ENCODE assay signal across 22 mouse cellular contexts in genomic region chr1:162505649-162506048, GRCm38 (mm10). TPM values are rescaled to one million over a fixed set of nuclear protein-coding genes. Genes with fewer than 3 reads are reported as not detected.
DNase-seq lines count a peak whose midpoint lies in the region; ATAC-seq and TF ChIP-seq lines count a peak whose summit lies in the region.
"Had no signal": no experiment of that assay in that cellular context is flagged by ENCODE, and none has a peak within 500 bp of the region (broad histone marks: within the 10 kb centered on the region; RNA-seq: fewer than 3 reads in every experiment).

No protein-coding gene starts in this region.

- peak in 1 of 2 experiments; percentile 64; a peak in 1 of 4 replicates for TF ChIP-seq EP300 in MEL (IDR thresholded peaks at IDR 0.05; ENCODE audit: low read depth in 1 of 2, low read length in 2 of 2)

- peaks cover 0 to 27% of the 10 kb centered on the region in 2 experiments; a peak in 2 of 4 replicates for H3K36me3 ChIP-seq in MEL (ENCODE audit: control insufficient read depth in 1 of 2, insufficient read depth in 2 of 2, low read length in 2 of 2)
- H3K36me3 ChIP-seq: embryonic facial prominence, embryonic 10.5 days; embryonic facial prominence, embryonic 12.5 days; forebrain, embryonic 10.5 days; forebrain, embryonic 12.5 days had no signal

- no peak overlapping the region; a peak in 1 of 4 replicates for H3K4me3 ChIP-seq in MEL (ENCODE audit: control insufficient read depth in 1 of 2, insufficient read depth in 1 of 2, low read depth in 2 of 2, low read length in 2 of 2)
- H3K4me3 ChIP-seq in lung, adult 2 months (replicated peaks; ENCODE audit: extremely low read depth, low read depth, low read length), result no peak overlapping the region
- H3K4me3 ChIP-seq: embryonic facial prominence, embryonic 10.5 days; embryonic facial prominence, embryonic 12.5 days; erythroblast, embryonic 14.5 days; forebrain, embryonic 10.5 days; forebrain, embryonic 12.5 days had no signal

- H3K27ac ChIP-seq in MEL (ENCODE audit: control insufficient read depth, low read depth, low read length), result peak overlapping the region; percentile 46
- H3K27ac ChIP-seq: embryonic facial prominence, embryonic 10.5 days; embryonic facial prominence, embryonic 12.5 days; forebrain, embryonic 10.5 days; forebrain, embryonic 12.5 days had no signal

- H3K4me1 ChIP-seq in MEL (ENCODE audit: control insufficient read depth in 1 of 2, insufficient read depth in 2 of 2, low read length in 2 of 2), result peaks cover 2 to 17% of the 10 kb centered on the region in 2 experiments
- H3K4me1 ChIP-seq in lung, adult 2 months (ENCODE audit: control insufficient read depth, insufficient read depth, low read length), result no peaks in the 10 kb centered on the region
- H3K4me1 ChIP-seq: embryonic facial prominence, embryonic 10.5 days; embryonic facial prominence, embryonic 12.5 days; forebrain, embryonic 10.5 days; forebrain, embryonic 12.5 days had no signal

- no peaks in the 10 kb centered on the region for H3K79me2 ChIP-seq in MEL (ENCODE audit: control insufficient read depth, insufficient read depth, low read length, poor library complexity)

- H3K9me3 ChIP-seq in MEL (replicated peaks; ENCODE audit: insufficient read depth, low read length), result no peaks in the 10 kb centered on the region
- H3K9me3 ChIP-seq: embryonic facial prominence, embryonic 10.5 days; embryonic facial prominence, embryonic 12.5 days; forebrain, embryonic 10.5 days; forebrain, embryonic 12.5 days had no signal

- TF ChIP-seq RAD21 in MEL (IDR thresholded peaks at IDR 0.05; ENCODE audit: low read depth, low read length), result no peak

- ATAC-seq in common myeloid progenitor, adult 5-6 weeks (replicated peaks; ENCODE audit: low read depth, poor library complexity, severe bottlenecking), result 0 out of 2 replicates have a peak, but pooled peaks have one; percentile 30
- no peak for ATAC-seq in erythroblast, adult 5-6 weeks (replicated peaks; ENCODE audit: low FRiP score, poor library complexity, severe bottlenecking)
- ATAC-seq: activated CD4-positive, CD25-positive, alpha-beta regulatory T cell, adult 4 months; forebrain, embryonic 14.5 days; forebrain, embryonic 16.5 days; Patski had no signal

- TF ChIP-seq CTCF in MEL (IDR thresholded peaks at IDR 0.05 in 2 of 3, conservative IDR thresholded peaks at IDR 0.05 in 1 of 3; ENCODE audit: control insufficient read depth in 1 of 3, insufficient read depth in 1 of 3, low read depth in 2 of 3, low read length in 3 of 3, poor library complexity in 1 of 3, severe bottlenecking in 1 of 3), result no peak
- TF ChIP-seq CTCF in lung, adult 2 months (IDR thresholded peaks at IDR 0.05; ENCODE audit: insufficient read depth, low read length), result no peak

- H3K9ac ChIP-seq in MEL (ENCODE audit: control insufficient read depth, low read depth, low read length, poor library complexity, severe bottlenecking), result no peak overlapping the region
- H3K9ac ChIP-seq: embryonic facial prominence, embryonic 12.5 days; forebrain, embryonic 12.5 days had no signal

- no peaks in the 10 kb centered on the region; a peak in 1 of 4 replicates for H3K27me3 ChIP-seq in MEL (ENCODE audit: control insufficient read depth in 1 of 2, insufficient read depth in 2 of 2, low read length in 2 of 2)
- H3K27me3 ChIP-seq: embryonic facial prominence, embryonic 12.5 days; forebrain, embryonic 12.5 days; Patski had no signal

- WGBS in lung, adult 2 months, result 79% methylated on average over 6 of the region's 6 CpGs

- peak; percentile 73 for DNase-seq in MEL (ENCODE audit: low read depth, low spot score)
- DNase-seq in lung, adult 2 months, result no peak
- no peak for DNase-seq in embryo, embryonic 10.5 days (ENCODE audit: low spot score)
- DNase-seq: adrenal gland, adult 8-10 months; adrenal gland, postnatal 14 days; adrenal gland, postnatal 36 days; cerebellum, adult 11-12 months; cerebellum, adult 2 months; cerebellum, adult 9-10 months; cerebellum, postnatal 10 days; cerebellum, postnatal 25 days had no signal

- no peak for TF ChIP-seq POLR2A in MEL (IDR thresholded peaks at IDR 0.05; ENCODE audit: control insufficient read depth in 1 of 2, insufficient read depth in 1 of 2, low read depth in 1 of 2, low read length in 2 of 2, poor library complexity in 1 of 2)
- TF ChIP-seq POLR2A in lung, adult 2 months (IDR thresholded peaks at IDR 0.05; ENCODE audit: borderline replicate concordance, extremely low read depth, low read depth, low read length), result no peak

TF ChIP-seq in MEL, 35 proteins besides CTCF, POLR2A, EP300 and RAD21:
- no peak for TF ChIP-seq MEF2A (IDR thresholded peaks at IDR 0.05; ENCODE audit: extremely low read depth, insufficient replicate concordance, low read depth, low read length, poor library complexity, severe bottlenecking)
- no peak for TF ChIP-seq JUND (IDR thresholded peaks at IDR 0.05; ENCODE audit: low read depth, low read length)
- TF ChIP-seq TAL1 (IDR thresholded peaks at IDR 0.05; ENCODE audit: low read length), result no peak
- TF ChIP-seq RCOR1 (IDR thresholded peaks at IDR 0.05; ENCODE audit: low read depth, low read length), result peak; percentile 53; the same call in 1 of the 2 replicates
- peak; percentile 44; the same call in 1 of the 2 replicates for TF ChIP-seq GATA1 (IDR thresholded peaks at IDR 0.05; ENCODE audit: low read depth, low read length)
- no peak for TF ChIP-seq UBTF (IDR thresholded peaks at IDR 0.05; ENCODE audit: borderline replicate concordance, insufficient read depth, low read depth, low read length)

RNA-seq across cellular contexts. Expression of gene Dnm3, which starts 27.8 kb away (rescaled TPM):
- total RNA-seq in MEL (2012; rRNA removed), result not detected in 2 replicates
- not detected for polyA plus RNA-seq in MEL (2012; ENCODE audit: insufficient read depth in 1 of 2, insufficient read length in 2 of 2, low read depth in 1 of 2, low replicate concordance in 2 of 2, missing spikeins in 1 of 2)
- not detected in 2 replicates for total RNA-seq in common myeloid progenitor, adult 5-6 weeks (2017)
- 4.7 and 6.8 TPM in 2 replicates for polyA plus RNA-seq in lung, adult 2 months (2012; rRNA removed)
- not detected in 2 replicates for total RNA-seq in erythroblast, adult 5-6 weeks (2015; ENCODE audit: low replicate concordance)
- total RNA-seq in erythroblast, adult 5-6 weeks (2017; ENCODE audit: low replicate concordance), result 0.28 and 1.2 TPM in 2 replicates

RNA-seq across cellular contexts. Expression of gene Mettl13, which starts 42.7 kb away (rescaled TPM):
- total RNA-seq in MEL (2012; rRNA removed), result 23.7 and 29.1 TPM in 2 replicates
- 10 to 100 TPM in 1 of 2 experiments, not detected in 1; 60.1 TPM for polyA plus RNA-seq in MEL (2012; ENCODE audit: insufficient read depth in 1 of 2, insufficient read length in 2 of 2, low read depth in 1 of 2, low replicate concordance in 2 of 2, missing spikeins in 1 of 2)
- total RNA-seq in common myeloid progenitor, adult 5-6 weeks (2017), result 27.5 and 30.3 TPM in 2 replicates
- 3.9 and 6.2 TPM in 2 replicates for polyA plus RNA-seq in lung, adult 2 months (2012; rRNA removed)
- 0.96 and 1.0 TPM in 2 replicates for total RNA-seq in erythroblast, adult 5-6 weeks (2015; ENCODE audit: low replicate concordance)
- 1.7 and 2.2 TPM in 2 replicates for total RNA-seq in erythroblast, adult 5-6 weeks (2017; ENCODE audit: low replicate concordance)
